Mouse (Mus musculus) MEL (cell line): ENCODE results near the gene Per2. TPM values are rescaled to one million over a fixed set of nuclear protein-coding genes. Genes with fewer than 3 reads are reported as not detected.

Experiments used
- DNase-seq: peaks from one replicate; pipeline ENCODE4 v3.0.0; 2011; ENCODE audit warnings: low read depth, low spot score
- H3K27ac ChIP-seq: 2 replicates; pipeline ENCODE4 v1.5.1; 2012; ENCODE audit warnings: low read depth, mild to moderate bottlenecking, control low read depth, low read length, moderate library complexity; ENCODE audit not compliant: control insufficient read depth
- H3K27me3 ChIP-seq, 2 experiments: fragments of 150-350 bp in 1 of 2; sonication (generic) in 1 of 2; 2 replicates each; pipeline ENCODE4 v1.6.1; 2012; ENCODE audit warnings: low read length in 2 of 2, mild to moderate bottlenecking in 2 of 2, improper control_type of control experiment in 1 of 2, moderate library complexity in 1 of 2; ENCODE audit not compliant: insufficient read depth in 2 of 2, control insufficient read depth in 1 of 2
- H3K36me3 ChIP-seq, 2 experiments: 2 replicates each; pipeline ENCODE4 v1.6.1; 2012 to 2014; ENCODE audit warnings: low read length in 2 of 2, improper control_type of control experiment in 1 of 2, inconsistent platforms in 1 of 2, mild to moderate bottlenecking in 1 of 2; ENCODE audit not compliant: insufficient read depth in 2 of 2, control insufficient read depth in 1 of 2
- H3K4me1 ChIP-seq, 2 experiments: fragments of 150-350 bp in 1 of 2; sonication (generic) in 1 of 2; 2 replicates each; pipeline ENCODE4 v1.6.1; 2012; ENCODE audit warnings: low read length in 2 of 2, improper control_type of control experiment in 1 of 2, mild to moderate bottlenecking in 1 of 2; ENCODE audit not compliant: insufficient read depth in 2 of 2, control insufficient read depth in 1 of 2
- H3K4me3 ChIP-seq, 2 experiments: fragments of 150-350 bp in 1 of 2; sonication (generic) in 1 of 2; 2 replicates each; pipeline ENCODE4 v1.5.1; 2012; ENCODE audit warnings: low read depth in 2 of 2, low read length in 2 of 2, mild to moderate bottlenecking in 2 of 2, moderate library complexity in 2 of 2, control low read depth in 1 of 2, improper control_type of control experiment in 1 of 2; ENCODE audit not compliant: control insufficient read depth in 1 of 2, insufficient read depth in 1 of 2
- H3K79me2 ChIP-seq: 2 replicates; pipeline ENCODE4 v1.6.1; 2012; ENCODE audit warnings: mild to moderate bottlenecking, low read length, moderate library complexity; ENCODE audit not compliant: control insufficient read depth, poor library complexity, insufficient read depth
- H3K9ac ChIP-seq: 2 replicates; pipeline ENCODE4 v1.6.1; 2012; ENCODE audit warnings: low read depth, mild to moderate bottlenecking, control low read depth, low read length, moderate library complexity; ENCODE audit not compliant: control insufficient read depth, poor library complexity, severe bottlenecking
- H3K9me3 ChIP-seq: fragments of 150-350 bp; sonication (generic); replicated peaks from 2 replicates; pipeline ENCODE4 v1.6.1; 2012; ENCODE audit warnings: mild to moderate bottlenecking, low read length, improper control_type of control experiment, moderate library complexity; ENCODE audit not compliant: insufficient read depth
- BHLHE40 ChIP-seq: IDR thresholded peaks from 2 replicates; pipeline ENCODE4 v1.6.1; 2012; ENCODE audit warnings: low read depth, mild to moderate bottlenecking, inconsistent platforms, low read length, improper control_type of control experiment, borderline replicate concordance
- CHD1 ChIP-seq: IDR thresholded peaks from 2 replicates; pipeline ENCODE4 v1.6.1; 2012; ENCODE audit warnings: low read depth, mild to moderate bottlenecking, inconsistent platforms, low read length, improper control_type of control experiment
- CHD2 ChIP-seq: IDR thresholded peaks from 2 replicates; pipeline ENCODE4 v1.6.1; 2011; ENCODE audit warnings: low read length, improper control_type of control experiment
- CTCF ChIP-seq, 3 experiments: IDR thresholded peaks in 2 of 3; conservative IDR thresholded peaks in 1 of 3; 2 replicates each; pipeline ENCODE4 v1.5.1; 2011 to 2012; ENCODE audit warnings: low read length in 3 of 3, low read depth in 2 of 3, mild to moderate bottlenecking in 2 of 3, improper control_type of control experiment in 1 of 3, inconsistent platforms in 1 of 3, mixed read lengths in 1 of 3, moderate library complexity in 1 of 3; ENCODE audit not compliant: control insufficient read depth in 1 of 3, insufficient read depth in 1 of 3, poor library complexity in 1 of 3, severe bottlenecking in 1 of 3
- E2F4 ChIP-seq: IDR thresholded peaks from 2 replicates; pipeline ENCODE4 v1.6.1; 2011; ENCODE audit warnings: low read depth, low read length, improper control_type of control experiment, borderline replicate concordance
- ELF1 ChIP-seq: IDR thresholded peaks from 2 replicates; pipeline ENCODE4 v1.6.1; 2014; ENCODE audit warnings: low read depth, mild to moderate bottlenecking, inconsistent platforms, low read length, improper control_type of control experiment, moderate library complexity
- EP300 ChIP-seq, 2 experiments: IDR thresholded peaks; 2 replicates each; pipeline ENCODE4 v1.6.1; 2011; ENCODE audit warnings: improper control_type of control experiment in 2 of 2, low read length in 2 of 2, low read depth in 1 of 2, mild to moderate bottlenecking in 1 of 2
- ETS1 ChIP-seq: IDR thresholded peaks from 2 replicates; pipeline ENCODE4 v1.6.1; 2012; ENCODE audit warnings: low read depth, mild to moderate bottlenecking, inconsistent platforms, low read length, improper control_type of control experiment, moderate library complexity
- GABPA ChIP-seq: IDR thresholded peaks from 2 replicates; pipeline ENCODE4 v1.6.1; 2012; ENCODE audit warnings: low read depth, mild to moderate bottlenecking, inconsistent platforms, low read length, improper control_type of control experiment, moderate library complexity
- GATA1 ChIP-seq: IDR thresholded peaks from 2 replicates; pipeline ENCODE4 v1.6.1; 2011; ENCODE audit warnings: low read depth, low read length, improper control_type of control experiment
- HCFC1 ChIP-seq: IDR thresholded peaks from 2 replicates; pipeline ENCODE4 v1.6.1; 2012; ENCODE audit warnings: low read depth, mild to moderate bottlenecking, inconsistent platforms, low read length, improper control_type of control experiment, moderate library complexity
- JUND ChIP-seq: IDR thresholded peaks from 2 replicates; pipeline ENCODE4 v1.6.1; 2011; ENCODE audit warnings: low read depth, mild to moderate bottlenecking, improper control_type of control experiment, low read length
- KAT2A ChIP-seq: conservative IDR thresholded peaks from 2 replicates; pipeline ENCODE4 v1.6.1; 2012; ENCODE audit warnings: low read depth, low read length, improper control_type of control experiment, inconsistent platforms
- MAFK ChIP-seq: IDR thresholded peaks from 2 replicates; pipeline ENCODE4 v1.6.1; 2011; ENCODE audit warnings: low read depth, mild to moderate bottlenecking, low read length, improper control_type of control experiment, borderline replicate concordance
- MAX ChIP-seq: IDR thresholded peaks from 2 replicates; pipeline ENCODE4 v1.6.1; 2011; ENCODE audit warnings: low read length, improper control_type of control experiment
- MAZ ChIP-seq: IDR thresholded peaks from 2 replicates; pipeline ENCODE4 v1.6.1; 2012; ENCODE audit warnings: low read depth, mild to moderate bottlenecking, inconsistent platforms, low read length, improper control_type of control experiment
- MEF2A ChIP-seq: IDR thresholded peaks from 2 replicates; pipeline ENCODE4 v1.6.1; 2014; ENCODE audit warnings: low read depth, mild to moderate bottlenecking, inconsistent platforms, low read length, improper control_type of control experiment; ENCODE audit not compliant: poor library complexity, insufficient replicate concordance, severe bottlenecking; ENCODE audit errors: extremely low read depth
- MXI1 ChIP-seq: IDR thresholded peaks from 2 replicates; pipeline ENCODE4 v1.6.1; 2011; ENCODE audit warnings: mild to moderate bottlenecking, low read depth, low read length, improper control_type of control experiment
- MYB ChIP-seq: IDR thresholded peaks from 2 replicates; pipeline ENCODE4 v1.6.1; 2011; ENCODE audit warnings: mild to moderate bottlenecking, low read depth, low read length, improper control_type of control experiment
- MYC ChIP-seq: IDR thresholded peaks from 2 replicates; pipeline ENCODE4 v1.6.1; 2011; ENCODE audit warnings: low read depth, mild to moderate bottlenecking, low read length, improper control_type of control experiment, moderate library complexity
- NELFE ChIP-seq: IDR thresholded peaks from 2 replicates; pipeline ENCODE4 v1.6.1; 2011; ENCODE audit warnings: low read depth, low read length, improper control_type of control experiment
- POLR2A ChIP-seq, 2 experiments: IDR thresholded peaks; 2 replicates each; pipeline ENCODE4 v1.6.1; 2011 to 2012; ENCODE audit warnings: low read length in 2 of 2, mild to moderate bottlenecking in 2 of 2, control low read depth in 1 of 2, improper control_type of control experiment in 1 of 2, low read depth in 1 of 2, moderate library complexity in 1 of 2; ENCODE audit not compliant: control insufficient read depth in 1 of 2, insufficient read depth in 1 of 2, poor library complexity in 1 of 2
- POLR2AphosphoS2 ChIP-seq: IDR thresholded peaks from 2 replicates; pipeline ENCODE4 v1.6.1; 2011; ENCODE audit warnings: low read length, improper control_type of control experiment
- POLR2AphosphoS5 ChIP-seq: IDR thresholded peaks from 2 replicates; pipeline ENCODE4 v1.6.1; 2012; ENCODE audit warnings: low read depth, borderline replicate concordance, mild to moderate bottlenecking, inconsistent platforms, low read length, moderate library complexity, mixed read lengths
- RAD21 ChIP-seq: IDR thresholded peaks from 2 replicates; pipeline ENCODE4 v1.6.1; 2011; ENCODE audit warnings: mild to moderate bottlenecking, low read depth, low read length, improper control_type of control experiment
- RCOR1 ChIP-seq: IDR thresholded peaks from 2 replicates; pipeline ENCODE4 v1.6.1; 2012; ENCODE audit warnings: low read depth, mild to moderate bottlenecking, inconsistent platforms, low read length, improper control_type of control experiment
- SIN3A ChIP-seq: IDR thresholded peaks from 2 replicates; pipeline ENCODE4 v1.6.1; 2012; ENCODE audit warnings: low read length, improper control_type of control experiment, inconsistent platforms
- SMC3 ChIP-seq: IDR thresholded peaks from 2 replicates; pipeline ENCODE4 v1.6.1; 2011; ENCODE audit warnings: low read depth, low read length, improper control_type of control experiment
- TAL1 ChIP-seq: IDR thresholded peaks from 2 replicates; pipeline ENCODE4 v1.6.1; 2012; ENCODE audit warnings: mild to moderate bottlenecking, inconsistent platforms, low read length, moderate library complexity, mixed read lengths
- TBP ChIP-seq: IDR thresholded peaks from 2 replicates; pipeline ENCODE4 v1.8.0; 2011; ENCODE audit warnings: low read depth, low read length, improper control_type of control experiment
- UBTF ChIP-seq: IDR thresholded peaks from 2 replicates; pipeline ENCODE4 v1.6.1; 2012; ENCODE audit warnings: low read depth, mild to moderate bottlenecking, inconsistent platforms, low read length, improper control_type of control experiment, moderate library complexity, borderline replicate concordance; ENCODE audit not compliant: insufficient read depth
- USF1 ChIP-seq: IDR thresholded peaks from 2 replicates; pipeline ENCODE4 v1.6.1; 2014; ENCODE audit warnings: low read depth, mild to moderate bottlenecking, inconsistent platforms, low read length, improper control_type of control experiment, moderate library complexity
- USF2 ChIP-seq, 2 experiments: IDR thresholded peaks; 2 replicates each; pipeline ENCODE4 v1.6.1; 2011 to 2012; ENCODE audit warnings: improper control_type of control experiment in 2 of 2, low read length in 2 of 2, borderline replicate concordance in 1 of 2, inconsistent platforms in 1 of 2, low read depth in 1 of 2, mild to moderate bottlenecking in 1 of 2; ENCODE audit not compliant: insufficient read depth in 1 of 2
- ZC3H11A ChIP-seq: IDR thresholded peaks from 2 replicates; pipeline ENCODE4 v1.6.1; 2012; ENCODE audit warnings: low read depth, mild to moderate bottlenecking, inconsistent platforms, low read length, improper control_type of control experiment
- ZKSCAN1 ChIP-seq: IDR thresholded peaks from 2 replicates; pipeline ENCODE4 v1.6.1; 2012; ENCODE audit warnings: low read depth, mild to moderate bottlenecking, inconsistent platforms, low read length, improper control_type of control experiment, moderate library complexity
- ZNF384 ChIP-seq: IDR thresholded peaks from 2 replicates; pipeline ENCODE4 v1.6.1; 2012; ENCODE audit warnings: low read depth, mild to moderate bottlenecking, inconsistent platforms, low read length, improper control_type of control experiment
- polyA plus RNA-seq, 2 experiments: library from polyadenylated mRNA; stranded (reverse) in 1 of 2; unstranded in 1 of 2; fragments of >175 nt in 1 of 2; fragments of >200 nt in 1 of 2; gene quantifications; 2 replicates each; pipeline versions ENCODE4 v1.2.1 to v1.2.4; 2012; ENCODE audit warnings: low replicate concordance in 2 of 2, low read depth in 1 of 2; ENCODE audit not compliant: insufficient read length in 2 of 2, insufficient read depth in 1 of 2, missing spikeins in 1 of 2
- total RNA-seq: library from RNA; depleted of rRNA; stranded (reverse); fragments of 300-350 nt; gene quantifications from 2 replicates; pipeline ENCODE4 v1.2.3, GENCODE M21; 2012

Gene Per2
- total and polyA plus RNA-seq, 3 experiments, result 4.3 to 8.3 TPM; not detected in 1

- peak within 1 kb of the TSS; percentile 76 to 85 for H3K4me3 ChIP-seq
- H3K36me3 ChIP-seq, result no peaks in the 10 kb centered on the region; a peak in 1 of 4 replicates
- no peaks in the 10 kb centered on the region for H3K9me3 ChIP-seq
- H3K27me3 ChIP-seq, result no peaks in the 10 kb centered on the region
- peaks cover 11% of the 10 kb centered on the region for H3K79me2 ChIP-seq
- peak within 1 kb of the TSS; percentile 75 for H3K9ac ChIP-seq
- H3K4me1 ChIP-seq, result peaks cover 0 to 17% of the 10 kb centered on the region in 2 experiments; a peak in 2 of 4 replicates
- H3K27ac ChIP-seq, result no peak within 1 kb of the TSS
- DNase-seq, result peak; percentile 98
- no peak for TF ChIP-seq RAD21
- peak; percentile 100 for TF ChIP-seq SIN3A
- no peak for TF ChIP-seq MYB
- no peak for TF ChIP-seq CHD2
- TF ChIP-seq E2F4, result no peak
- TF ChIP-seq TAL1, result no peak
- peak; percentile 64; the same call in 1 of the 2 replicates for TF ChIP-seq MYC
- no peak; the same call in 1 of the 2 replicates for TF ChIP-seq BHLHE40
- no peak for TF ChIP-seq CHD1
- TF ChIP-seq ZNF384, result no peak
- TF ChIP-seq EP300 (IDR thresholded peaks at IDR 0.05; ENCODE audit: low read depth in 1 of 2, low read length in 2 of 2), result no peak
- no peak for TF ChIP-seq MEF2A
- peak; percentile 99 for TF ChIP-seq MXI1
- TF ChIP-seq MAZ, result peak; percentile 98
- no peak for TF ChIP-seq MAFK
- no peak for TF ChIP-seq ZC3H11A
- 0 out of 2 replicates have a peak, but pooled peaks have one; percentile 27 for TF ChIP-seq ETS1
- TF ChIP-seq HCFC1, result peak; percentile 92
- no peak for TF ChIP-seq ZKSCAN1
- peak; percentile 79; the same call in 1 of the 2 replicates for TF ChIP-seq POLR2AphosphoS2
- TF ChIP-seq TBP, result 0 out of 2 replicates have a peak, but pooled peaks have one; percentile 35
- TF ChIP-seq SMC3, result no peak
- no peak for TF ChIP-seq POLR2AphosphoS5
- no peak for TF ChIP-seq UBTF
- TF ChIP-seq RCOR1, result no peak
- peak; percentile 90 for TF ChIP-seq ELF1
- TF ChIP-seq POLR2A (IDR thresholded peaks at IDR 0.05; ENCODE audit: control insufficient read depth in 1 of 2, insufficient read depth in 1 of 2, low read depth in 1 of 2, low read length in 2 of 2, poor library complexity in 1 of 2), result peak; percentile 95 to 99
- no peak for TF ChIP-seq CTCF (IDR thresholded peaks at IDR 0.05 in 2 of 3, conservative IDR thresholded peaks at IDR 0.05 in 1 of 3; ENCODE audit: control insufficient read depth in 1 of 3, insufficient read depth in 1 of 3, low read depth in 2 of 3, low read length in 3 of 3, poor library complexity in 1 of 3, severe bottlenecking in 1 of 3)
- peak; percentile 87 for TF ChIP-seq MAX
- TF ChIP-seq USF1, result peak; percentile 46; the same call in 1 of the 2 replicates
- TF ChIP-seq NELFE, result peak; percentile 97
- no peak for TF ChIP-seq JUND
- TF ChIP-seq GABPA, result peak; percentile 71; the same call in 1 of the 2 replicates
- TF ChIP-seq GATA1, result no peak
- TF ChIP-seq USF2 (IDR thresholded peaks at IDR 0.05; ENCODE audit: borderline replicate concordance in 1 of 2, insufficient read depth in 1 of 2, low read depth in 1 of 2, low read length in 2 of 2), result no peak
- TF ChIP-seq KAT2A, result no peak; the same call in 1 of the 2 replicates
Observed at GRCm38 (mm10) chr1:91494457-91495140, 35.5 kb upstream of the Per2 start, which contains the start of gene Traf3ip1. TSS of gene Traf3ip1 (plus strand) at chr1:91494647.
